Mouse (Mus musculus): Measurements from ENCODE around the gene Gimap1. TPM values are rescaled to one million over a fixed set of nuclear protein-coding genes. Genes with fewer than 3 reads are reported as not detected.

Gimap1 gene
- polyA plus RNA-seq (2012; rRNA removed): 1.8 and 2.3 TPM in 2 replicates

GRCm38 (mm10) chr6:48738961-48739779 is at the start of gene Gimap1:
Gene Gimap1, plus strand, starts transcription at chr6:48739054.
- Histone ChIP-seq H3K4me3 (replicated peaks; ENCODE audit: insufficient read depth, low read depth, low read length) (peak within 1 kb of the TSS; percentile 33), H3K27ac (ENCODE audit: insufficient read depth, low read length) (no peak within 1 kb of the TSS), H3K27me3 (ENCODE audit: control insufficient read depth, insufficient read depth, low read length) (no peaks in the 10 kb centered on the region), H3K4me1 (ENCODE audit: control insufficient read depth, insufficient read depth, low read length) (peaks cover 4% of the 10 kb centered on the region; the same call in 1 of the 2 replicates)
- no peak for DNase-seq
- 81% methylated on average over 15 of the region's 15 CpGs for WGBS
- TF ChIP-seq POLR2A (IDR thresholded peaks at IDR 0.05; ENCODE audit: borderline replicate concordance, insufficient read depth, low read length) (no peak), CTCF (IDR thresholded peaks at IDR 0.05; ENCODE audit: borderline replicate concordance, insufficient read depth, low read depth, low read length) (no peak)

- 94% methylated on average over 2 of the region's 2 CpGs for WGBS
- Histone ChIP-seq H3K27ac (ENCODE audit: insufficient read depth, low read length) (no peak overlapping the region), H3K27me3 (ENCODE audit: control insufficient read depth, insufficient read depth, low read length) (no peaks in the 10 kb centered on the region), H3K4me1 (ENCODE audit: control insufficient read depth, insufficient read depth, low read length) (no peaks in the 10 kb centered on the region), H3K4me3 (replicated peaks; ENCODE audit: insufficient read depth, low read depth, low read length) (no peak overlapping the region)
- no peak for TF ChIP-seq CTCF (IDR thresholded peaks at IDR 0.05; ENCODE audit: borderline replicate concordance, insufficient read depth, low read depth, low read length)
- no peak for TF ChIP-seq POLR2A (IDR thresholded peaks at IDR 0.05; ENCODE audit: borderline replicate concordance, insufficient read depth, low read length)
- no peak for DNase-seq
Observed at GRCm38 (mm10) chr6:48689320-48689719, 49.5 kb upstream of the Gimap1 start.

- 91% methylated on average over 6 of the region's 6 CpGs for WGBS
- Histone ChIP-seq H3K4me1 (ENCODE audit: control insufficient read depth, insufficient read depth, low read length) (no peaks in the 10 kb centered on the region), H3K27ac (ENCODE audit: insufficient read depth, low read length) (no peak overlapping the region), H3K27me3 (ENCODE audit: control insufficient read depth, insufficient read depth, low read length) (no peaks in the 10 kb centered on the region; the same call in 1 of the 2 replicates), H3K4me3 (replicated peaks; ENCODE audit: insufficient read depth, low read depth, low read length) (no peak overlapping the region)
- TF ChIP-seq POLR2A (IDR thresholded peaks at IDR 0.05; ENCODE audit: borderline replicate concordance, insufficient read depth, low read length): no peak
- no peak for TF ChIP-seq CTCF (IDR thresholded peaks at IDR 0.05; ENCODE audit: borderline replicate concordance, insufficient read depth, low read depth, low read length)
- no peak for DNase-seq
Observed at GRCm38 (mm10) chr6:48692962-48693361, 45.9 kb upstream of the Gimap1 start.

- no peak for DNase-seq
- no peak overlapping the region for H3K27ac ChIP-seq (ENCODE audit: insufficient read depth, low read length)
- H3K27me3 ChIP-seq (ENCODE audit: control insufficient read depth, insufficient read depth, low read length): no peaks in the 10 kb centered on the region; the same call in 1 of the 2 replicates
- WGBS: 85% methylated on average over 4 of the region's 4 CpGs
- TF ChIP-seq POLR2A (IDR thresholded peaks at IDR 0.05; ENCODE audit: borderline replicate concordance, insufficient read depth, low read length): no peak
- TF ChIP-seq CTCF (IDR thresholded peaks at IDR 0.05; ENCODE audit: borderline replicate concordance, insufficient read depth, low read depth, low read length): no peak
- H3K4me1 ChIP-seq (ENCODE audit: control insufficient read depth, insufficient read depth, low read length): no peaks in the 10 kb centered on the region
- H3K4me3 ChIP-seq (replicated peaks; ENCODE audit: insufficient read depth, low read depth, low read length): no peak overlapping the region
Observed at GRCm38 (mm10) chr6:48696830-48697554, 41.9 kb upstream of the Gimap1 start.

GRCm38 (mm10) chr6:48697555-48697930 is 41.3 kb upstream of the Gimap1 start:
- no peak overlapping the region for H3K27ac ChIP-seq (ENCODE audit: insufficient read depth, low read length)
- no peak overlapping the region for H3K4me3 ChIP-seq (replicated peaks; ENCODE audit: insufficient read depth, low read depth, low read length)
- H3K4me1 ChIP-seq (ENCODE audit: control insufficient read depth, insufficient read depth, low read length): no peaks in the 10 kb centered on the region
- H3K27me3 ChIP-seq (ENCODE audit: control insufficient read depth, insufficient read depth, low read length): no peaks in the 10 kb centered on the region; the same call in 1 of the 2 replicates
- DNase-seq: no peak
- TF ChIP-seq POLR2A (IDR thresholded peaks at IDR 0.05; ENCODE audit: borderline replicate concordance, insufficient read depth, low read length) (no peak), CTCF (IDR thresholded peaks at IDR 0.05; ENCODE audit: borderline replicate concordance, insufficient read depth, low read depth, low read length) (no peak)
- 58% methylated on average over 1 of the region's 1 CpGs for WGBS

DNA sequence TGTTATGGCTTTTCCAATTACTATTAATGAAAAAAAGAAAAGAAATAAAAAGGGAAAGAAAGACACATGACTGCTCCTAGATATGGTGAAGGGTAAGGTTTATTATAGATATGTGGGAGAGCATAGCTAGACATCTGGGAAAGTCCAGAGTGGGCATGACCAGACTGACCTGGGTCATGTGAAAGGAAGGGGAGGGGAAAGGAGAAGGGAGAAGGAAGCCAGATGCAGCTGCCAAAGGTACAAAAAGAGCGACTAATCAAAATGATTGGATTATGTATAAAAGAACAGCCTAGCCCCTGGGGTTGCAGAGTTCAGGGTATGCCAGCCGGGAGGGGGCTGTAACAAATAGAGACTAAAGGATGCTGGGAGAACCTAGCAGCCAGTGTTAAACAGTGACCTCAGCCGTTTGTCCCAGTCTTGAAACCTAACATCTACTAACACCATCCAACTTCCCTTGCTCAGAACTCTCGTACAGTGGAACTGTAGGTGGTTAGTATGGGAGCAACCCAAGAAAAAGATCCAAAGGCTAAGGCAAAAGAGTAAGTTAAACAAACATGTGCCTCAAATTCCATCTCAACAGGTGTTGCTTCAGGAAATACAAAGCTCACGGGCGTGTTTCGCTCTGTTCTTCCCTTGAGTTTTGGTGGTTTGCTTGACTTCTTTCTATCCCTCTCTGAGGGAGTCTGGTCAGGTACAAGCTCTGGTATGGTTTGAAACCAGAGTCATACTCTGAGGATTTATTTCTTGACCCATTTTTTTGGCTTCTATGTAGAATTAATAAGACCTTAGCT is 40.6 kb upstream of the Gimap1 start:
- no peak for TF ChIP-seq CTCF (IDR thresholded peaks at IDR 0.05; ENCODE audit: borderline replicate concordance, insufficient read depth, low read depth, low read length)
- no peak for TF ChIP-seq POLR2A (IDR thresholded peaks at IDR 0.05; ENCODE audit: borderline replicate concordance, insufficient read depth, low read length)
- DNase-seq: no peak
- Histone ChIP-seq H3K4me1 (ENCODE audit: control insufficient read depth, insufficient read depth, low read length) (no peaks in the 10 kb centered on the region), H3K27ac (ENCODE audit: insufficient read depth, low read length) (no peak overlapping the region), H3K27me3 (ENCODE audit: control insufficient read depth, insufficient read depth, low read length) (no peaks in the 10 kb centered on the region; the same call in 1 of the 2 replicates), H3K4me3 (replicated peaks; ENCODE audit: insufficient read depth, low read depth, low read length) (no peak overlapping the region)
- WGBS: 78% methylated on average over 7 of the region's 7 CpGs

DNA sequence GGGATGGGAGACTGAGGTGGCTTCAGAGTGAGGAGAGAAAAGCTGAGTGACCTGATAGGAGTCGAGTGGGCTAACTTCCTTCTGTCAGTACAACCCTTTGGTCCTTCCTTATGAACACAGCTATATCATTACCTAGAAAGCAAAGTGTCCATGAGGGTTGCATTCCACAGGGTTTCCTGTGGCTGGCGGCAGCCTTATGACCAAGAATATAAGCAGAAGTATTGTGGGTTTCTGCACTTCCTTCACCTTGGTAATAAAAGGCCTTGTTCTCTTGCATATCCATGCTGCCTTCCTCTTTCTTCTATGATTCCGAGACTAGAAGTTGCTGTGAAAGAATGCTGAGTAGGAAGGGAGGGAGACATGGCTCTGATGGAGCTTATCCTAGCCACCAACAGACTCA is 40.0 kb upstream of the Gimap1 start:
- H3K4me1 ChIP-seq (ENCODE audit: control insufficient read depth, insufficient read depth, low read length): no peaks in the 10 kb centered on the region
- H3K4me3 ChIP-seq (replicated peaks; ENCODE audit: insufficient read depth, low read depth, low read length): no peak overlapping the region
- WGBS: 83% methylated on average over 3 of the region's 3 CpGs
- no peak overlapping the region for H3K27ac ChIP-seq (ENCODE audit: insufficient read depth, low read length)
- TF ChIP-seq POLR2A (IDR thresholded peaks at IDR 0.05; ENCODE audit: borderline replicate concordance, insufficient read depth, low read length): no peak
- no peak for TF ChIP-seq CTCF (IDR thresholded peaks at IDR 0.05; ENCODE audit: borderline replicate concordance, insufficient read depth, low read depth, low read length)
- no peaks in the 10 kb centered on the region; the same call in 1 of the 2 replicates for H3K27me3 ChIP-seq (ENCODE audit: control insufficient read depth, insufficient read depth, low read length)
- DNase-seq: no peak
